Mouse (Mus musculus): ENCODE measurements around the gene Dclk1. TPM values are rescaled to one million over a fixed set of nuclear protein-coding genes. Genes with fewer than 3 reads are reported as not detected.
"Not testable (repeated sequence)": the region's sequence is repeated elsewhere in the genome, so short reads cannot be mapped to it uniquely, and the experiment has no call there.

Gene Dclk1
- 1 to 10 TPM; 2.6 to 5.2 TPM for total RNA-seq (2021)
- long read RNA-seq, experiment 1, full-length matches to known transcripts, result 1 of 2 reads
- long read RNA-seq, experiment 1, partial matches to known transcripts, result 0 of 2 reads
- long read RNA-seq, experiment 1, other reads (novel, unspliced or antisense), result 1 of 2 reads
- long read RNA-seq, experiment 2, partial matches to known transcripts, result 0 of 1 reads
- long read RNA-seq, experiment 2, other reads (novel, unspliced or antisense), result 1 of 1 reads

- DNase-seq (ENCODE audit: low spot score in 2 of 2), result no peak
Measured at GRCm38 (mm10) chr3:55241730-55242421, at the start of gene Dclk1. Dclk1 (plus strand) TSS chr3:55242364.

GRCm38 (mm10) chr3:55193351-55193750, 48.8 kb upstream of the Dclk1 start:
- DNase-seq (ENCODE audit: low spot score in 2 of 2), result no peak

- no peak for DNase-seq (ENCODE audit: low spot score in 2 of 2)
Measured at GRCm38 (mm10) chr3:55194792-55195191, 47.4 kb upstream of the Dclk1 start.

- DNase-seq (ENCODE audit: low spot score in 2 of 2), result no peak
Measured at GRCm38 (mm10) chr3:55195581-55196327, 46.4 kb upstream of the Dclk1 start.

GRCm38 (mm10) chr3:55196328-55196710, 45.8 kb upstream of the Dclk1 start:
- DNase-seq (ENCODE audit: low spot score in 2 of 2), result no peak

GRCm38 (mm10) chr3:55203621-55204020, 38.5 kb upstream of the Dclk1 start:
- not testable (repeated sequence) for DNase-seq (ENCODE audit: low spot score in 2 of 2)

GRCm38 (mm10) chr3:55206413-55206812, 35.8 kb upstream of the Dclk1 start:
- no peak for DNase-seq (ENCODE audit: low spot score in 2 of 2)

GRCm38 (mm10) chr3:55207665-55208064, 34.5 kb upstream of the Dclk1 start:
- DNase-seq (ENCODE audit: low spot score in 2 of 2), result no peak

GRCm38 (mm10) chr3:55212254-55212653, 29.9 kb upstream of the Dclk1 start:
- DNase-seq (ENCODE audit: low spot score in 2 of 2), result no peak

- no peak for DNase-seq (ENCODE audit: low spot score in 2 of 2)
Measured at GRCm38 (mm10) chr3:55213785-55214184, 28.4 kb upstream of the Dclk1 start.

GRCm38 (mm10) chr3:55214413-55214812, 27.8 kb upstream of the Dclk1 start:
- no peak for DNase-seq (ENCODE audit: low spot score in 2 of 2)

- DNase-seq (ENCODE audit: low spot score in 2 of 2), result no peak
Measured at GRCm38 (mm10) chr3:55222502-55222901, 19.7 kb upstream of the Dclk1 start.

GRCm38 (mm10) chr3:55223862-55224261, 18.3 kb upstream of the Dclk1 start:
- no peak for DNase-seq (ENCODE audit: low spot score in 2 of 2)

- no peak for DNase-seq (ENCODE audit: low spot score in 2 of 2)
Measured at GRCm38 (mm10) chr3:55226501-55227213, 15.5 kb upstream of the Dclk1 start.

GRCm38 (mm10) chr3:55227214-55227581, 15.0 kb upstream of the Dclk1 start:
- no peak for DNase-seq (ENCODE audit: low spot score in 2 of 2)

GRCm38 (mm10) chr3:55242422-55243055, 375 bp downstream of the Dclk1 start:
- DNase-seq (ENCODE audit: low spot score in 2 of 2), result peak; percentile 20 to 33

- no peak for DNase-seq (ENCODE audit: low spot score in 2 of 2)
Measured at GRCm38 (mm10) chr3:55243056-55243471, 900 bp downstream of the Dclk1 start.

GRCm38 (mm10) chr3:55244087-55244486, 1.9 kb downstream of the Dclk1 start:
- DNase-seq (ENCODE audit: low spot score in 2 of 2), result no peak

GRCm38 (mm10) chr3:55246618-55247272, 4.6 kb downstream of the Dclk1 start:
- no peak for DNase-seq (ENCODE audit: low spot score in 2 of 2)

GRCm38 (mm10) chr3:55248048-55248447, 5.9 kb downstream of the Dclk1 start:
- DNase-seq (ENCODE audit: low spot score in 2 of 2), result no peak
